Mouse (Mus musculus): ENCODE measurements around the gene Bhlhb9. TPM values are rescaled to one million over a fixed set of nuclear protein-coding genes. Genes with fewer than 3 reads are reported as not detected.

Bhlhb9 gene
- polyA plus RNA-seq, 1 experiment from 2014 or later, result 41.4 TPM

DNA sequence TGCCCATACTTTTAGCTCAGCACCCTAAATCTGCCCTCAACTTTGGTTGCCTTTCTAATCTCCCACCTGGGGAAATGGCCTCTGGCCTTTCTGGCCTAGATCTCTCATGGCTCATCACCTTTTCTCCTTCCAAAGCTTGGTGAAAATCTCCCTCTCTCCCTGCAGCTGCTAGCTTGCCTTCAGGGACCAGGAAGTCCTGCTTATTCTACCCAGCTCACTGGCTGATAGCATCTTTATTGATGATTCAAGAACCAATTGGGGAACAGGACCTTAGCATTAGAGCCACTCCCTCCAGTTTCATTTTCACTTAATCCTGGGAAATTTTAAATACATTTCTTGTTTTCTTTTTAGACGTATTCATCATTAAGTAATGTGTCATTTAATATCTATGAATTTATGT lies 79.3 kb downstream of the Bhlhb9 start:
- WGBS, result 91% methylated on average over 1 of the region's 1 CpGs
- ATAC-seq (replicated peaks; ENCODE audit: low FRiP score, low TSS enrichment, low read depth), result no peak

DNA sequence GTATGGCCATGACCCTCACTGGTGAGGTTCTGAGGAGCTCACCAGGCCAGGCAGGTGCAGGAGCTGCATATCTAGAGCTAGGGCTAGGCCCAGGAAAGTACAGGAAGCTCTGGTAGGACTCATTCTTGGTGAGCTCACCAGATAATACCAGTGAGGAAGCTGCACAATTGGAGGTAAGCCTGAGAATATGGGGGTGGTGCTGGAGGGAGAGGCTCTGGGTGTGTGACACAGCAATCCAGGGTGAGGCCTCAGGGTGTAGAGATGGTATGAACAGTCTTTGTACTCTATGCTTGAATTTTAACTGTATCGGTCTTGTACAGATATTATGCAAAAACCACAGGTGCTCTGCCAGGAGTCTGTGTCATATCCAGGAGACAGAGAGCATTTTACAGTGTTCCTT lies 82.2 kb downstream of the Bhlhb9 start:
- H3K36me3 ChIP-seq (ENCODE audit: control insufficient read depth, insufficient read depth, low read length), result no peaks in the 10 kb centered on the region

More for the DNA sequence above, 79.3 kb downstream of the Bhlhb9 start:
- no peaks in the 10 kb centered on the region for H3K27me3 ChIP-seq (replicated peaks; ENCODE audit: control insufficient read depth, insufficient read depth, low read length)
- DNase-seq (ENCODE audit: low spot score), result no peak
- no peaks in the 10 kb centered on the region for H3K36me3 ChIP-seq (ENCODE audit: control insufficient read depth, insufficient read depth, low read length)
- H3K4me1 ChIP-seq (replicated peaks; ENCODE audit: control insufficient read depth, insufficient read depth, low read length), result no peaks in the 10 kb centered on the region
- H3K4me2 ChIP-seq (ENCODE audit: low read length), result no peak overlapping the region
- no peaks in the 10 kb centered on the region for H3K9me3 ChIP-seq (ENCODE audit: control insufficient read depth, low read length)
- no peak overlapping the region for H3K27ac ChIP-seq (ENCODE audit: low read depth)
- no peak overlapping the region for H3K4me3 ChIP-seq (ENCODE audit: low read depth, low read length)
- H3K9ac ChIP-seq (ENCODE audit: low read length), result no peak overlapping the region

DNA sequence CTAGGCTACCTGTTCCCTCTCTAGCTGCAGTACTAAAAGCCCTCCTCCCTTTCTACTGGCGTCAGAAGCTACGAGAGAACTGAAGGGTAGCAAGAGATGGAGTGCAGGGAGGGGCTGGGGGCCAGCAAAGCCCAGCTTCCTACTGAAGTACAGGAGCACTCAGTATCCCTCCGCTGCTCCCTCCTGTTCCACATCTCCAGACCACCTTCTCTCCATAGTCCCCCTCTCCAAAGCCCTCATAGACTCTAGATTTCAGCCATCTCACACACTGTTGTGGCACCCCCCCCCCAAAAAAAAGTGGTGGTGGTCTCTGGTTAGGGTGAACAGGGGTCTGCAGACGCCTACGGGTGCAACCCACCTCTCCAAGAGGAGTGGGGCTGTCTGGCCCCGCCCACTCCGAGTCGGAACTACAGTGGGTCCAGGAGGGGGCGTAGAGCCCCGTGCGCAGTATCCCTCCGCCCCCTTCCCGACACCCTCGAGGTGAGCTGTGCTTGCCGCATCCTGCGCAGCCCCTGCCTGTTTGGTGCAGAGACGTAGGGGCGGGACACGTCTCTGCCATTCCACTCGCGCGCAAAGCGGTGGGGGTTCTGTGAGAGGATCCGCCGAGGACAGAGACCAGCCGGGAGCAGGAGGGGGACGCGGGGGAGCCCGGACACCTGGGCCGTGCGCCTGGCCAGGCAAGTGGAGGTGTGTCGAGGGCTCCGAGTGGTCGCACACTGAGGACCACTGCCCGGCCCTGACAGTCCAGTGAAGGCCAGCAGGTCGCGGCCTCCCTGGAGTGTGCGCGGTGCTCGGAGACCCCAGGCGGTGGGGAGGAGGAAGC lies 88.2 kb downstream of the Bhlhb9 start:
- Histone ChIP-seq H3K9ac (ENCODE audit: low read length) (peak overlapping the region; percentile 62), H3K4me1 (replicated peaks; ENCODE audit: control insufficient read depth, insufficient read depth, low read length) (no peaks in the 10 kb centered on the region), H3K27me3 (replicated peaks; ENCODE audit: control insufficient read depth, insufficient read depth, low read length) (no peaks in the 10 kb centered on the region), H3K4me2 (ENCODE audit: low read length) (peak overlapping the region; percentile 50), H3K9me3 (ENCODE audit: control insufficient read depth, low read length) (no peaks in the 10 kb centered on the region), H3K27ac (ENCODE audit: low read depth) (peak overlapping the region; percentile 73; the same call in 1 of the 2 replicates), H3K4me3 (ENCODE audit: low read depth, low read length) (peak overlapping the region; percentile 58), H3K36me3 (ENCODE audit: control insufficient read depth, insufficient read depth, low read length) (peaks cover 19% of the 10 kb centered on the region)
- DNase-seq (ENCODE audit: low spot score), result peak; percentile 85
- ATAC-seq (replicated peaks; ENCODE audit: low FRiP score, low TSS enrichment, low read depth), result peak; percentile 100
- 19% methylated on average over 39 of the region's 41 CpGs for WGBS

More for the DNA sequence above, 82.2 kb downstream of the Bhlhb9 start:
- Histone ChIP-seq H3K27me3 (replicated peaks; ENCODE audit: control insufficient read depth, insufficient read depth, low read length) (no peaks in the 10 kb centered on the region), H3K9ac (ENCODE audit: low read length) (no peak overlapping the region), H3K4me1 (replicated peaks; ENCODE audit: control insufficient read depth, insufficient read depth, low read length) (no peaks in the 10 kb centered on the region), H3K9me3 (ENCODE audit: control insufficient read depth, low read length) (no peaks in the 10 kb centered on the region), H3K4me2 (ENCODE audit: low read length) (no peak overlapping the region), H3K4me3 (ENCODE audit: low read depth, low read length) (no peak overlapping the region), H3K27ac (ENCODE audit: low read depth) (no peak overlapping the region)
- WGBS, result 87% methylated on average over 1 of the region's 1 CpGs
- ATAC-seq (replicated peaks; ENCODE audit: low FRiP score, low TSS enrichment, low read depth), result no peak
- DNase-seq (ENCODE audit: low spot score), result no peak

- Histone ChIP-seq H3K4me1 (replicated peaks; ENCODE audit: control insufficient read depth, insufficient read depth, low read length) (no peaks in the 10 kb centered on the region), H3K36me3 (ENCODE audit: control insufficient read depth, insufficient read depth, low read length) (peaks cover 19% of the 10 kb centered on the region), H3K9me3 (ENCODE audit: control insufficient read depth, low read length) (no peaks in the 10 kb centered on the region), H3K4me3 (ENCODE audit: low read depth, low read length) (peak overlapping the region; percentile 58), H3K27ac (ENCODE audit: low read depth) (peak overlapping the region; percentile 73; the same call in 1 of the 2 replicates), H3K9ac (ENCODE audit: low read length) (peak overlapping the region; percentile 62), H3K4me2 (ENCODE audit: low read length) (peak overlapping the region; percentile 50), H3K27me3 (replicated peaks; ENCODE audit: control insufficient read depth, insufficient read depth, low read length) (no peaks in the 10 kb centered on the region)
- DNase-seq (ENCODE audit: low spot score), result no peak
- 1% methylated on average over 7 of the region's 11 CpGs for WGBS
- peak; percentile 59; the same call in 1 of the 2 replicates for ATAC-seq (replicated peaks; ENCODE audit: low FRiP score, low TSS enrichment, low read depth)
These were observed 88.8 kb downstream of the Bhlhb9 start for GRCm38 (mm10) chrX:135886234-135886585.

DNA sequence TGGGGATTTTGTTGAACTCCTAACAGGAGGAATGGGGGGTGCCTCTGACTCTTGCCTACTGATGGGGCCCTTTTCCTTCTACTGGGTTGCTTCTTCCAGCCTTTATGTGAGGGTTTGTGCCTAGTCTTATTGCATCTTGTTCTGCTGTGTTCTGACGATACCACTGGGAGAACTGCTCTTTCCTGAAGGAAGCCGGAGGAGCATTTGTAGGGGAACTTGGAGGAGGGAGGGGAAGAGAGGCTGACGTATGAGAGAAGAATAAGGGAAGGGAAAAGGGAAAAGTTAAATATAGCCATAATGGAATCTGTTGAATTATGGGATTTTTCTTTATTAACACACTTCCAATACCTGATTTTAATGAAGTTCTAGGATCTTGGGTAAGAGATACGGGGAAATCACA lies 119.2 kb downstream of the Bhlhb9 start:
- WGBS, result 78% methylated on average over 4 of the region's 4 CpGs
- Histone ChIP-seq H3K36me3 (ENCODE audit: control insufficient read depth, insufficient read depth, low read length) (no peaks in the 10 kb centered on the region), H3K4me3 (ENCODE audit: low read depth, low read length) (no peak overlapping the region), H3K4me1 (replicated peaks; ENCODE audit: control insufficient read depth, insufficient read depth, low read length) (no peaks in the 10 kb centered on the region), H3K9ac (ENCODE audit: low read length) (no peak overlapping the region), H3K4me2 (ENCODE audit: low read length) (no peak overlapping the region), H3K9me3 (ENCODE audit: control insufficient read depth, low read length) (no peaks in the 10 kb centered on the region), H3K27ac (ENCODE audit: low read depth) (no peak overlapping the region), H3K27me3 (replicated peaks; ENCODE audit: control insufficient read depth, insufficient read depth, low read length) (no peaks in the 10 kb centered on the region)
- ATAC-seq (replicated peaks; ENCODE audit: low FRiP score, low TSS enrichment, low read depth) (no peak), DNase-seq (ENCODE audit: low spot score) (no peak)

GRCm38 (mm10) chrX:135917116-135917515 lies 119.7 kb downstream of the Bhlhb9 start:
- no peak overlapping the region for H3K9ac ChIP-seq (ENCODE audit: low read length)
- H3K4me2 ChIP-seq (ENCODE audit: low read length), result no peak overlapping the region
- H3K27me3 ChIP-seq (replicated peaks; ENCODE audit: control insufficient read depth, insufficient read depth, low read length), result no peaks in the 10 kb centered on the region
- no peak overlapping the region for H3K27ac ChIP-seq (ENCODE audit: low read depth)
- H3K4me1 ChIP-seq (replicated peaks; ENCODE audit: control insufficient read depth, insufficient read depth, low read length), result no peaks in the 10 kb centered on the region
- ATAC-seq (replicated peaks; ENCODE audit: low FRiP score, low TSS enrichment, low read depth), result no peak
- 69% methylated on average over 1 of the region's 1 CpGs for WGBS
- H3K4me3 ChIP-seq (ENCODE audit: low read depth, low read length), result no peak overlapping the region
- no peaks in the 10 kb centered on the region for H3K36me3 ChIP-seq (ENCODE audit: control insufficient read depth, insufficient read depth, low read length)
- no peak for DNase-seq (ENCODE audit: low spot score)
- H3K9me3 ChIP-seq (ENCODE audit: control insufficient read depth, low read length), result no peaks in the 10 kb centered on the region

DNA sequence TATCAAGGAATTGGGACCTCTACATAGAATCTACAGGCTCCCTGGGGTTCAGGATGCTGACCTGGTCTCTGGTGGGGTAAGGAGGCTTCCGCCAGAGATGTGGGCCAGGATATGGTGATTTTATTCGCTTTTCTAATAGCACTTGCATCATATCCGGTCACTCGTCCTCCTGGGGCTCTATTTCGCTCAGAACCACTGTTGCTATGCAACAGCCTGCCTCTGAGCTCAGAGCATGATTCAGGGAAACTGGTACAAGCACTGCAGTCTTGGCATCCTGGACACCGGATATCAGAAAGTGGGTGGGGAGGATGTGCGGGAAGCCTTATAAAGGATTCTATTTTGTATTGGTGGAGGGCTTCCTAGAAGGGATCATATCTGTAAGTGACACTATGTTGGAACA lies 124.8 kb downstream of the Bhlhb9 start:
- Histone ChIP-seq H3K36me3 (ENCODE audit: control insufficient read depth, insufficient read depth, low read length) (no peaks in the 10 kb centered on the region), H3K4me2 (ENCODE audit: low read length) (no peak overlapping the region), H3K4me3 (ENCODE audit: low read depth, low read length) (no peak overlapping the region), H3K9ac (ENCODE audit: low read length) (no peak overlapping the region), H3K27ac (ENCODE audit: low read depth) (no peak overlapping the region), H3K4me1 (replicated peaks; ENCODE audit: control insufficient read depth, insufficient read depth, low read length) (no peaks in the 10 kb centered on the region), H3K27me3 (replicated peaks; ENCODE audit: control insufficient read depth, insufficient read depth, low read length) (no peaks in the 10 kb centered on the region), H3K9me3 (ENCODE audit: control insufficient read depth, low read length) (no peaks in the 10 kb centered on the region)
- no peak for DNase-seq (ENCODE audit: low spot score)
- ATAC-seq (replicated peaks; ENCODE audit: low FRiP score, low TSS enrichment, low read depth), result no peak
- 84% methylated on average over 7 of the region's 7 CpGs for WGBS

DNA sequence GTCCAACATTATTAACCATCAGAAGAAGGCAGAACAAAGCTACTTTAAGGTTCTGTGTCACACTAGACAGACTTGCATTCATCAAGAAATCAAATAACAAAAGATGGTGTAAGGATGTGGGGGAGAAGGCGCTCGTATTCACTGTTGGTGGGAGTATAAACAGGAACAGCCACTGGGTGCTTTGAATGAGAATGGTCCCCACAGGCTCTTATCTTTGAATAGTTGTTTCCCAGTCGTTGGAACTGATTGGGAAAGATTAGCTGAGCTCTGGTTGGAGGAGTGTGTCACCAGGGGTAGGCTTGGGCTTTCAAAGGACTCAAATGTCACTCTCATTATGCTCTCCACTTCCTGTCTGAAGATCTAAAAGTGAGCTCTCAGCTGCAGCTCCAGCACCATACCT lies 128.5 kb downstream of the Bhlhb9 start:
- no peak overlapping the region for H3K4me2 ChIP-seq (ENCODE audit: low read length)
- WGBS, result 49% methylated on average over 3 of the region's 3 CpGs
- no peak overlapping the region for H3K4me3 ChIP-seq (ENCODE audit: low read depth, low read length)
- no peaks in the 10 kb centered on the region for H3K36me3 ChIP-seq (ENCODE audit: control insufficient read depth, insufficient read depth, low read length)
- ATAC-seq (replicated peaks; ENCODE audit: low FRiP score, low TSS enrichment, low read depth) (no peak), DNase-seq (ENCODE audit: low spot score) (no peak)
- no peaks in the 10 kb centered on the region for H3K9me3 ChIP-seq (ENCODE audit: control insufficient read depth, low read length)
- no peaks in the 10 kb centered on the region for H3K4me1 ChIP-seq (replicated peaks; ENCODE audit: control insufficient read depth, insufficient read depth, low read length)
- no peak overlapping the region for H3K9ac ChIP-seq (ENCODE audit: low read length)
- no peak overlapping the region for H3K27ac ChIP-seq (ENCODE audit: low read depth)
- H3K27me3 ChIP-seq (replicated peaks; ENCODE audit: control insufficient read depth, insufficient read depth, low read length), result no peaks in the 10 kb centered on the region

GRCm38 (mm10) chrX:135928588-135928987 lies 131.2 kb downstream of the Bhlhb9 start:
- Histone ChIP-seq H3K36me3 (ENCODE audit: control insufficient read depth, insufficient read depth, low read length) (no peaks in the 10 kb centered on the region), H3K4me2 (ENCODE audit: low read length) (no peak overlapping the region), H3K9me3 (ENCODE audit: control insufficient read depth, low read length) (no peaks in the 10 kb centered on the region), H3K9ac (ENCODE audit: low read length) (no peak overlapping the region), H3K4me1 (replicated peaks; ENCODE audit: control insufficient read depth, insufficient read depth, low read length) (no peaks in the 10 kb centered on the region), H3K27ac (ENCODE audit: low read depth) (no peak overlapping the region), H3K4me3 (ENCODE audit: low read depth, low read length) (no peak overlapping the region), H3K27me3 (replicated peaks; ENCODE audit: control insufficient read depth, insufficient read depth, low read length) (no peaks in the 10 kb centered on the region)
- ATAC-seq (replicated peaks; ENCODE audit: low FRiP score, low TSS enrichment, low read depth), result no peak
- DNase-seq (ENCODE audit: low spot score), result no peak
